Mouse (Mus musculus) intestine, postnatal 0 days (tissue): Measurements from ENCODE around the gene Ppp1ca. TPM values are rescaled to one million over a fixed set of nuclear protein-coding genes. Genes with fewer than 3 reads are reported as not detected.

Experiments used
- ATAC-seq: fragments of 200-750 bp; cut with Nextera tagmentation; 2 replicates; pipeline ENCODE4 v1.8.0; 2017; ENCODE audit warnings: mild to moderate bottlenecking, moderate TSS enrichment, moderate library complexity
- H3K27ac ChIP-seq: fragments of 300-500 bp; sonication (generic); 2 replicates; pipeline ENCODE4 v1.5.1; 2014; ENCODE audit warnings: mild to moderate bottlenecking, low read depth, low read length, moderate library complexity
- H3K27me3 ChIP-seq: fragments of 300-500 bp; sonication (generic); replicated peaks from 2 replicates; pipeline ENCODE4 v1.6.1; 2014; ENCODE audit warnings: low read length, mixed read lengths; ENCODE audit not compliant: control insufficient read depth, insufficient read depth
- H3K36me3 ChIP-seq: fragments of 300-500 bp; sonication (generic); 2 replicates; pipeline ENCODE4 v1.6.1; 2014; ENCODE audit warnings: mild to moderate bottlenecking, moderate library complexity; ENCODE audit not compliant: control insufficient read depth, insufficient read depth
- H3K4me1 ChIP-seq: fragments of 300-500 bp; sonication (generic); replicated peaks from 2 replicates; pipeline ENCODE4 v1.6.1; 2014; ENCODE audit warnings: antibody characterized with exemption, low read length, mixed read lengths; ENCODE audit not compliant: control insufficient read depth, insufficient read depth
- H3K4me2 ChIP-seq: fragments of 300-500 bp; sonication (generic); replicated peaks from 2 replicates; pipeline ENCODE4 v1.6.1; 2014; ENCODE audit warnings: low read depth, mild to moderate bottlenecking, moderate library complexity
- H3K4me3 ChIP-seq: fragments of 300-500 bp; sonication (generic); 2 replicates; pipeline ENCODE4 v1.5.1; 2014; ENCODE audit warnings: low read depth, low read length
- H3K9ac ChIP-seq: fragments of 300-500 bp; sonication (generic); 2 replicates; pipeline ENCODE4 v1.6.1; 2014; ENCODE audit warnings: mild to moderate bottlenecking, low read depth, low read length
- H3K9me3 ChIP-seq: fragments of 300-500 bp; sonication (generic); 2 replicates; pipeline ENCODE4 v1.6.1; 2016; ENCODE audit warnings: mixed run types; ENCODE audit not compliant: control insufficient read depth
- CTCF ChIP-seq: sonication (generic); IDR thresholded peaks from 2 replicates; pipeline ENCODE4 v1.5.1; 2016; ENCODE audit warnings: low read depth, mild to moderate bottlenecking, control low read depth, antibody characterized with exemption, moderate library complexity
- WGBS: fragments of 180-500 bp; shearing (Covaris S2); extraction: QIAGEN DNeasy Blood & Tissue Kit; methylation state at CpG from one replicate; pipeline ENCODE4 v1.1.7; 2014; 5-methylcytosine and 5-hydroxymethylcytosine counted together
- polyA plus RNA-seq: library from polyadenylated mRNA; unstranded; fragments of >200 nt; fragmentation: Nextera tagmentation; extraction: Ambion mirVana; gene quantifications from 2 replicates; pipeline ENCODE4 v1.2.1, GENCODE M21; 2015

The Ppp1ca gene
- polyA plus RNA-seq, 1 experiment from 2014 or later, result 382 TPM

- Histone ChIP-seq H3K27me3 (no peaks in the 10 kb centered on the region), H3K27ac (no peak overlapping the region), H3K4me1 (peaks cover 18% of the 10 kb centered on the region), H3K4me2 (no peak overlapping the region), H3K36me3 (peaks cover 46% of the 10 kb centered on the region), H3K9ac (no peak overlapping the region), H3K9me3 (no peaks in the 10 kb centered on the region), H3K4me3 (no peak overlapping the region)
- no peak for TF ChIP-seq CTCF
- WGBS, result 64% methylated on average over 3 of the region's 3 CpGs
- ATAC-seq, result no peak
These were observed 5.3 kb downstream of the Ppp1ca start for GRCm38 (mm10) chr19:4197180-4197579.

GRCm38 (mm10) chr19:4201291-4201909, 9.5 kb downstream of the Ppp1ca start, which contains the start of gene Rad9a:
Gene Rad9a, minus strand, starts transcription at chr19:4201662.
- peak within 1 kb of the TSS; percentile 91 for H3K4me2 ChIP-seq
- H3K9me3 ChIP-seq, result no peaks in the 10 kb centered on the region
- ATAC-seq, result peak; percentile 78
- WGBS, result under 1% methylated on average over 34 of the region's 34 CpGs
- H3K4me3 ChIP-seq, result peak within 1 kb of the TSS; percentile 70
- H3K9ac ChIP-seq, result peak within 1 kb of the TSS; percentile 74
- 0 out of 2 replicates have a peak, but pooled peaks cover 2% of the 10 kb centered on the region for H3K27me3 ChIP-seq
- peaks cover 12% of the 10 kb centered on the region for H3K4me1 ChIP-seq
- peak within 1 kb of the TSS; percentile 60 for H3K27ac ChIP-seq
- no peak for TF ChIP-seq CTCF
- peaks cover 20% of the 10 kb centered on the region for H3K36me3 ChIP-seq

GRCm38 (mm10) chr19:4202149-4202548, 10.3 kb downstream of the Ppp1ca start:
- Histone ChIP-seq H3K27me3 (0 out of 2 replicates have a peak, but pooled peaks cover 2% of the 10 kb centered on the region), H3K9me3 (no peaks in the 10 kb centered on the region), H3K27ac (0 out of 2 replicates have a peak overlapping the region, but pooled peaks have one; percentile 0), H3K4me3 (peak overlapping the region; percentile 70), H3K4me2 (peak overlapping the region; percentile 91), H3K36me3 (peaks cover 14% of the 10 kb centered on the region; the same call in 1 of the 2 replicates), H3K4me1 (peaks cover 12% of the 10 kb centered on the region; the same call in 1 of the 2 replicates), H3K9ac (peak overlapping the region; percentile 74)
- 25% methylated on average over 7 of the region's 7 CpGs for WGBS
- TF ChIP-seq CTCF, result no peak
- ATAC-seq, result no peak

GRCm38 (mm10) chr19:4203148-4203547, 11.3 kb downstream of the Ppp1ca start:
- Histone ChIP-seq H3K9ac (no peak overlapping the region), H3K27ac (no peak overlapping the region), H3K4me3 (no peak overlapping the region), H3K36me3 (peaks cover 8% of the 10 kb centered on the region; the same call in 1 of the 2 replicates), H3K27me3 (0 out of 2 replicates have a peak, but pooled peaks cover 2% of the 10 kb centered on the region), H3K9me3 (no peaks in the 10 kb centered on the region), H3K4me1 (peaks cover 12% of the 10 kb centered on the region; the same call in 1 of the 2 replicates), H3K4me2 (no peak overlapping the region)
- 53% methylated on average over 3 of the region's 3 CpGs for WGBS
- ATAC-seq, result no peak
- peak; percentile 37 for TF ChIP-seq CTCF

GRCm38 (mm10) chr19:4203604-4204326, 11.9 kb downstream of the Ppp1ca start:
- Histone ChIP-seq H3K27me3 (0 out of 2 replicates have a peak, but pooled peaks cover 2% of the 10 kb centered on the region), H3K36me3 (peaks cover 8% of the 10 kb centered on the region; the same call in 1 of the 2 replicates), H3K4me2 (no peak overlapping the region), H3K4me1 (peaks cover 12% of the 10 kb centered on the region; the same call in 1 of the 2 replicates), H3K9ac (no peak overlapping the region), H3K27ac (no peak overlapping the region), H3K4me3 (no peak overlapping the region), H3K9me3 (no peaks in the 10 kb centered on the region)
- ATAC-seq, result no peak
- 71% methylated on average over 13 of the region's 13 CpGs for WGBS
- no peak for TF ChIP-seq CTCF

- Histone ChIP-seq H3K9ac (no peak overlapping the region), H3K9me3 (no peaks in the 10 kb centered on the region), H3K27me3 (0 out of 2 replicates have a peak, but pooled peaks cover 2% of the 10 kb centered on the region), H3K4me3 (no peak overlapping the region), H3K4me2 (no peak overlapping the region), H3K27ac (no peak overlapping the region), H3K4me1 (peaks cover 12% of the 10 kb centered on the region; the same call in 1 of the 2 replicates), H3K36me3 (no peaks in the 10 kb centered on the region; the same call in 1 of the 2 replicates)
- ATAC-seq, result no peak
- 59% methylated on average over 4 of the region's 4 CpGs for WGBS
- no peak; the same call in 1 of the 2 replicates for TF ChIP-seq CTCF
These were observed 13.0 kb downstream of the Ppp1ca start for GRCm38 (mm10) chr19:4204889-4205288.
